Mouse (Mus musculus) layer of hippocampus, adult 9-11 months (tissue): Measurements from ENCODE around the gene Pitpnm3.

Source experiments
- DNase-seq: peaks from one replicate; pipeline ENCODE4 v3.0.0; 2022

Pitpnm3 gene

DNA sequence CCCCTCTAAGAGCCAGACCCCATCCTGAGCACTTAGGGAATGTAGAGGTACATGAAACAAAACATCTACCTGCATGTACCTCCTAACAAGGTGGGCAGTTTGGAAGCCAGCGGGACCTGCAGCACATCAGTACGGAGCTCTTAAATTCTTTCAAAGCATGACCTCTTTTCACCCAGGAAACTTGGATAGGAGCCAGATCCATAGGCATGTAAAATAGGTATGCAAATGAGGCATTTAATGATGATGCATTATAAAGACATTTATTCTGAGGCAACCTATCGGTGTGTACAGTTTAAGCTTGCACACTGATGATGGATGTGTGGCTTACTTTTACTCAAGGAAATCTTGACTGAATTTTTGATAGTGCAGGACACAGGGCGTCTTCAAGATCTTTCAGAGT, 120.9 kb downstream of the Pitpnm3 start:
- no peak for DNase-seq

DNA sequence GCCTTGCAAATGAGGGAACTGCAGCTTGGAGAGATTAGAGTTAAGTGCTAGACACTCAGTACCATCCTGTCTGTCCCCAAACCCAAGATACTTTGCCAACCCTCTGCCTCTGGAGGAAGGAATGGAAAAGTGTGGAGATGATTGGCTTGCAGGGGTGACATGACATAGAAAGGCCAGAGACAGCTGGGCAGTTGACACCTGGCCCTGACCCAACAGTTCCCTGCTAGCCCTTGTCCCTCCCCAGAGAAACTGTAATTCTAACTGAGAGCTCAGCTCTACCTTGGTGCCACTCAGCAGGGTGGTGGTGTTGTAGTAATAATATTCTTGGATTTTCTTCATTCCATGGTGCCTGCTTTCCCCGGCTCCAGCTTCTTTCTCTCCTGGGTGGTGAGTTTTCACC, 123.6 kb downstream of the Pitpnm3 start:
- DNase-seq: no peak

GRCm38 (mm10) chr11:72010940-72011722, 124.4 kb downstream of the Pitpnm3 start:
- no peak for DNase-seq

DNA sequence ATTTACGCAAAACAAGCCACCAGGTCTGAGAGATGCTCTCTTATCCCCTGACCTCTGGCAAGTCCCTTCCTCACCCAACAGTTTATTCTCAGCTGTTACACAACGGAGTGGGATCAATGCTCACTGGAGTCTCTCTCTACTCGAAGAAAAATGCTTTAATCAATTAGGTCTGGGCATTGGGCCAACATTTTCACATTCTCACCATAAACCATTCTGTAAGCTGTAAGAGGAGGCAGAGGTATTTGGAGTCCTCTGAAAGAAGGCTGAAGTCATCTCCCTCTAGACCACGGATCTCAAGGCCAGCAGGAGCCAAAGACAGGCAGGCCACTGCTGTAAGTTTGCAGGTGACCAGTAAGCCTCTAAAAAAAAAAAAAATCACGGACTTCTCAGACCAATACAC, 125.2 kb downstream of the Pitpnm3 start:
- DNase-seq: no peak

DNA sequence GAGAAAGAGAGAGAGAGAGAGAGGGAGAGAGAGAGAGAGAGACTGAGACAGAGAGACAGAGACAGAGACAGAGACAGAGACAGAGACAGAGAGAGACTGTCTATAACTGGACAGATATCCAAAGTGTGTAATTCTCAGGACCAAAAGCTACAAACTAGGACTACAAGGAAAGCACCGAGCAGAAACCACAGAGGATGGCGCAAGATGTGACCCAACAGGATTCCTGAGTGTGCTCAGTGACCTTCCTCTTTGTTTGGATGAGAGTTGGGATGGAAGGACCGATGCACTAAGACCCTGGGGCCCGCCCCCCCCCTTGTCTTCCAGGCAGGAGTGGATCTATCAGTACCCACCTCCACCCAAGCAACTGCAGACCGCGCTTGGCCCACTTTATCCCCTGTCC, 130.0 kb downstream of the Pitpnm3 start:
- no peak for DNase-seq

DNA sequence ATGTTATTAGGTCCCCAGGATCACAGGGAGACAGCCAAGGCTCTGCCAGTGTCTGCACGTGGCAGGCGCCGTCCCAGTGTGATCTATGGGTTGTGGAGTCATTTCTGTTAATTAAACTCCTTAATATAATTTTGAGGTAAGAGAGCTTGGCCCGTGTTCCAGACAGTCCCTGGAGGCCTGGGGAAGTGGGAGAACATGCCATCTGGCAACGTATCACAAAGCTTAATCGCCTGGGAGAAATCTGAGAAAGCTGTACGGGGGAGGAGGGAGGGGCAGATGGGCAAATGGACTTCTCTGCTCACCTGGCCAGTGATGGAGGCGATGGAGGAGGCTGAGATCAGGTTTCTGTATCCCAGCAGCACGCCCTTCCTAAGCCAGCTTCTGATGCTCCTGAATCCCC, 132.4 kb downstream of the Pitpnm3 start:
- peak; percentile 41 for DNase-seq

DNA sequence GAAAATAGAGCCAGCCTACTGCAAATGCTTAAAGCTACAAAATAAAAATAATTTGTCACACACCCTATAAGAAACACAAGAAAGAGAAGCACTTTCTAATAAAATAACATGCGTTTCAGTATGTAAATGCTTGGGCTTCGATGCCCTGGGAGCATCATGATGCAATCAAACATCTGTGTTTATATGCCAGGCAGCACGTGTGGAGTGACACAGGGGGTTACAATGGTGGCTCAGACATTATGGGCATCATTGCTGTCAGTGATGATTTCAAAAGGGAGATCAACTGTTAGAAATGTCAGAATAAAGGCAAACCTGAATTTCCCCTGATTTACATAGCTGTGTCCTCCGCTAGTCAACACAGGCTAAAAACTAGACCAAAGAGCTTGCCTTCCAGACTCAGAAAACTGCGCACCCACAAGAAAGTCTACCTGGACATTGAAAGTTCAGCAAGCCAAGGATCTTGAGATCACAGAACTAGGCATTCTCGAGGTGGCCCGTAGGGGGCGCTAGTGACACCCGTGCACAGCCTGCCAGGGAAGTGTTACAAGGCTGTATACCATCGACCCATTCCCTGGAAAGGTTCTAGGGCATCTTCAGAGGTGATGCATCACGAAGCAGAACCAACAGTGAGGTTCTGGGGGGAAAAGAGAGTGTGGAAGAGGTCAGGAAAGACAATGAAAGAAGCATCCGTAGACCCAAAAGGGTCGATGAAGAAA, 133.3 kb downstream of the Pitpnm3 start:
- DNase-seq: no peak

DNA sequence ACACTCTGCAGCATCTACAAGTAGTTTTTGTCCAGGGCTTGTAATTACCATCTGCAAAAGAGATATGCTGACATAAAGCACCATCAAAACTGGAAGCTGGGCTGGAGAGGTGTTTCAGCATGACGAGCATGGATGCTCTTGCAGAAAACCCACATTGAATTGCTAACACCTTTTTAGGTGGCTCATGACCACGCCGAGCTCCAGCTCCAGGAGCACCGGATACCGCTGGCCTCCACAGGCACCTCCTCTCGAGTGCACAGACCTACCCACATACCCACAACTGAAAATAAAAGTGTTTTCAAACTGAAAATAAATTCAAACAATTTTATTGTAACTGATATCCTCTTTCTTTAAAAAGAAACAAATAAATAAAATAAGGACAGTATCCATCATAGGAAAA, 135.4 kb downstream of the Pitpnm3 start:
- DNase-seq: no peak
